ENCODE assay signal across 26 mouse cellular contexts in the genomic region with DNA sequence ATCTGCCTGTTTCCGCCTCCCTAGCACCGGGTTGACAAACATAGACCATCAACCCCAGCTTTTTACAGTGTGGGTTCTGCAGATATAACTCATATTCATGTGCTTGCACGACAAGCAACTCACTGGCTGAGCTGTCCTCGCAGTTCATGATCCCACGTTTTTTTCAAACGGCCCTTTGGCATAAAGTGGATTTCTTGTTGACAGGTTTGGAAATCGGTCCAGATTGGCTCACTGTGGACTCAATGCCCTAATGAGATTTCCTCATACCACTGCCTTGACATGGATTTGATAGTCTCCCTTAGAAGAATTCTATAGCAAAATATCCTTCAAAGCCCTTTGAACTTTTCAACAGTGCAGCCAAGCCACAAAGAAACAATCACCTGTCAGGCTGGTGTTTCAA.
DNase-seq lines count a peak whose midpoint lies in the region; ATAC-seq and TF ChIP-seq lines count a peak whose summit lies in the region.
"Had no signal": no experiment of that assay in that cellular context is flagged by ENCODE, and none has a peak within 500 bp of the region (broad histone marks: within the 10 kb centered on the region; RNA-seq: fewer than 3 reads in every experiment).

No protein-coding gene starts in this region.

- H3K4me2 ChIP-seq in forebrain, postnatal 0 days (ENCODE audit: low read depth): no peak overlapping the region
- H3K4me2 ChIP-seq: forebrain, embryonic 12.5 days; heart, embryonic 15.5 days; intestine, embryonic 15.5 days; limb, embryonic 13.5 days; midbrain, embryonic 11.5 days; neural tube, embryonic 12.5 days had no signal

- no peaks in the 10 kb centered on the region for H3K9me3 ChIP-seq in forebrain, postnatal 0 days (ENCODE audit: low read length)
- H3K9me3 ChIP-seq: forebrain, embryonic 12.5 days; heart, embryonic 15.5 days; intestine, embryonic 15.5 days; limb, embryonic 13.5 days; neural tube, embryonic 12.5 days had no signal

- H3K79me2 ChIP-seq in liver, adult 2 months (ENCODE audit: control insufficient read depth, insufficient read depth, low read length): no peaks in the 10 kb centered on the region

- H3K36me3 ChIP-seq in liver, adult 2 months (ENCODE audit: control insufficient read depth, insufficient read depth, low read length): no peaks in the 10 kb centered on the region
- H3K36me3 ChIP-seq in forebrain, postnatal 0 days (ENCODE audit: insufficient read depth): no peaks in the 10 kb centered on the region
- H3K36me3 ChIP-seq: forebrain, embryonic 12.5 days; G1E; heart, embryonic 15.5 days; intestine, embryonic 15.5 days; limb, embryonic 13.5 days; neural tube, embryonic 12.5 days had no signal

- H3K27ac ChIP-seq in liver, adult 2 months (replicated peaks; ENCODE audit: insufficient read depth, low read depth, low read length): no peak overlapping the region
- no peak overlapping the region for H3K27ac ChIP-seq in forebrain, postnatal 0 days (ENCODE audit: low read depth, low read length)
- H3K27ac ChIP-seq: forebrain, embryonic 12.5 days; heart, embryonic 15.5 days; intestine, embryonic 15.5 days; layer of hippocampus, adult 2 months; left cerebral cortex, adult 2 months; limb, embryonic 13.5 days; liver, embryonic 14.5 days; neural tube, embryonic 12.5 days had no signal

- peak; percentile 19 for DNase-seq in adrenal gland, adult 2 months
- DNase-seq in adrenal gland, postnatal 25 days: no peak
- DNase-seq in liver, adult 2 months (ENCODE audit: extremely low read depth, low read depth, low spot score): peak; percentile 96
- DNase-seq in liver (no peak), NIH3T3 (ENCODE audit: low read depth) (peak; percentile 70)
- peak; percentile 15 for DNase-seq in lung, postnatal 14 days
- DNase-seq in left cerebral cortex, postnatal 4 days: no peak
- DNase-seq in forebrain, postnatal 0 days: no peak
- DNase-seq: cerebellum, adult 9-10 months; gastrocnemius, postnatal 10 days; kidney, adult 2 months; kidney, postnatal 36 days; thymus, postnatal 4 days had no signal

- no peaks in the 10 kb centered on the region for H3K27me3 ChIP-seq in liver, adult 2 months (ENCODE audit: control insufficient read depth, insufficient read depth, low read length)
- H3K27me3 ChIP-seq in forebrain, postnatal 0 days (ENCODE audit: insufficient read depth, low read length): no peaks in the 10 kb centered on the region
- H3K27me3 ChIP-seq: forebrain, embryonic 12.5 days; heart, embryonic 15.5 days; intestine, embryonic 15.5 days; limb, embryonic 13.5 days; neural tube, embryonic 12.5 days had no signal

- no peak for ATAC-seq in forebrain, postnatal 0 days
- ATAC-seq: hindbrain, embryonic 16.5 days; intestine, embryonic 15.5 days; midbrain, embryonic 16.5 days had no signal

- intact Hi-C loops in left cerebral cortex, postnatal 4 days (cut with DNase I): no loop called here

- H3K9ac ChIP-seq in liver, adult 2 months (ENCODE audit: low read depth, low read length): no peak overlapping the region
- H3K9ac ChIP-seq in forebrain, postnatal 0 days: no peak overlapping the region
- H3K9ac ChIP-seq: forebrain, embryonic 12.5 days; heart, embryonic 15.5 days; intestine, embryonic 15.5 days; limb, embryonic 13.5 days; liver, embryonic 14.5 days; neural tube, embryonic 12.5 days had no signal

- no peak for TF ChIP-seq CTCF in liver, adult 2 months (IDR thresholded peaks at IDR 0.05; ENCODE audit: low read depth, low read length)
- TF ChIP-seq CTCF in forebrain, postnatal 0 days (IDR thresholded peaks at IDR 0.05; ENCODE audit: low read depth): no peak

- WGBS in liver, adult 2 months: 33% methylated on average over 7 of the region's 7 CpGs
- WGBS in forebrain, postnatal 0 days: 73% methylated on average over 7 of the region's 7 CpGs

- no peak overlapping the region for H3K4me3 ChIP-seq in liver, adult 2 months (ENCODE audit: insufficient read depth, low read depth, low read length)
- H3K4me3 ChIP-seq in forebrain, postnatal 0 days (ENCODE audit: low read depth, low read length): no peak overlapping the region
- H3K4me3 ChIP-seq: erythroblast, embryonic 14.5 days; forebrain, embryonic 12.5 days; heart, embryonic 15.5 days; intestine, embryonic 15.5 days; layer of hippocampus, adult 2 months; left cerebral cortex, adult 2 months; limb, embryonic 13.5 days; neural tube, embryonic 12.5 days had no signal

- H3K4me1 ChIP-seq in liver, adult 2 months (ENCODE audit: control insufficient read depth, insufficient read depth, low read length): peaks cover 6% of the 10 kb centered on the region; the same call in 1 of the 2 replicates
- H3K4me1 ChIP-seq in forebrain, postnatal 0 days (ENCODE audit: insufficient read depth): no peaks in the 10 kb centered on the region
- H3K4me1 ChIP-seq: forebrain, embryonic 12.5 days; heart, embryonic 15.5 days; neural tube, embryonic 12.5 days had no signal

- TF ChIP-seq POLR2A in liver, adult 2 months (IDR thresholded peaks at IDR 0.05; ENCODE audit: extremely low read depth, insufficient read depth, low read length): no peak

Comparison
In these comparisons a context has a peak if more than half of its experiments do, and no peak if none do; other contexts are left out.
1. DNase-seq: peak in adrenal gland, adult 2 months (single experiment), liver, adult 2 months (single experiment), NIH3T3 (single experiment) and lung, postnatal 14 days (single experiment); none in adrenal gland, postnatal 25 days (single experiment), liver (single experiment), left cerebral cortex, postnatal 4 days (single experiment) and forebrain, postnatal 0 days (single experiment).